Mouse (Mus musculus) megakaryocyte, adult 5-6 weeks (primary cell): Measurements from ENCODE around the gene Gria1. TPM values are rescaled to one million over a fixed set of nuclear protein-coding genes. Genes with fewer than 3 reads are reported as not detected.

Experiments used
- ATAC-seq: 2 replicates; pipeline ENCODE4 v1.8.0; 2016; ENCODE audit warnings: mild to moderate bottlenecking, inconsistent platforms; ENCODE audit not compliant: poor library complexity, severe bottlenecking
- total RNA-seq, 2 experiments: library from RNA; stranded (forward) in 1 of 2; stranded (reverse) in 1 of 2; fragments of 153-499, 151-499 nt in 1 of 2; fragments of 221-1000, 200-1000 nt in 1 of 2; gene quantifications; 2 replicates each; pipeline versions ENCODE4 v1.2.3 to v1.2.4; 2015 to 2017

The Gria1 gene
- total RNA-seq, 2 experiments from 2014 or later = not detected

GRCm38 (mm10) chr11:57051666-57052562, 40.7 kb downstream of the Gria1 start:
- ATAC-seq = no peak

GRCm38 (mm10) chr11:57062441-57062840, 51.3 kb downstream of the Gria1 start:
- ATAC-seq = no peak

GRCm38 (mm10) chr11:57070196-57070901, 59.2 kb downstream of the Gria1 start:
- ATAC-seq = no peak

- no peak for ATAC-seq
Observed at GRCm38 (mm10) chr11:57072171-57072570, 61.0 kb downstream of the Gria1 start.

- ATAC-seq = no peak
Observed at GRCm38 (mm10) chr11:57079423-57079822, 68.2 kb downstream of the Gria1 start.

- no peak for ATAC-seq
Observed at GRCm38 (mm10) chr11:57089527-57089926, 78.3 kb downstream of the Gria1 start.

- no peak for ATAC-seq
Observed at GRCm38 (mm10) chr11:57090705-57091104, 79.5 kb downstream of the Gria1 start.

GRCm38 (mm10) chr11:57091276-57091914, 80.2 kb downstream of the Gria1 start:
- ATAC-seq = no peak

- ATAC-seq = no peak
Observed at GRCm38 (mm10) chr11:57100491-57100890, 89.3 kb downstream of the Gria1 start.

- no peak for ATAC-seq
Observed at GRCm38 (mm10) chr11:57103751-57104254, 92.6 kb downstream of the Gria1 start.

- no peak for ATAC-seq
Observed at GRCm38 (mm10) chr11:57105683-57106082, 94.5 kb downstream of the Gria1 start.

GRCm38 (mm10) chr11:57112386-57112785, 101.2 kb downstream of the Gria1 start:
- no peak for ATAC-seq

GRCm38 (mm10) chr11:57114410-57114809, 103.2 kb downstream of the Gria1 start:
- no peak for ATAC-seq

GRCm38 (mm10) chr11:57127066-57127465, 115.9 kb downstream of the Gria1 start:
- ATAC-seq = no peak

GRCm38 (mm10) chr11:57140162-57140780, 129.1 kb downstream of the Gria1 start:
- ATAC-seq = no peak

- ATAC-seq = no peak
Observed at GRCm38 (mm10) chr11:57143681-57144080, 132.5 kb downstream of the Gria1 start.

- ATAC-seq = no peak
Observed at GRCm38 (mm10) chr11:57145192-57145591, 134.0 kb downstream of the Gria1 start.

- no peak for ATAC-seq
Observed at GRCm38 (mm10) chr11:57145704-57146103, 134.5 kb downstream of the Gria1 start.

- no peak for ATAC-seq
Observed at GRCm38 (mm10) chr11:57151674-57152073, 140.5 kb downstream of the Gria1 start.

GRCm38 (mm10) chr11:57154998-57155397, 143.8 kb downstream of the Gria1 start:
- no peak for ATAC-seq

- no peak for ATAC-seq
Observed at GRCm38 (mm10) chr11:57159412-57159811, 148.2 kb downstream of the Gria1 start.
